Mouse (Mus musculus) CH12.LX (cell line): ENCODE results near the gene Aes. TPM values are rescaled to one million over a fixed set of nuclear protein-coding genes. Genes with fewer than 3 reads are reported as not detected.

Experiments
- DNase-seq: peaks from one replicate; pipeline ENCODE4 v3.0.0-alpha.2; 2013; ENCODE audit errors: extremely low read depth
- H3K27ac ChIP-seq: 2 replicates; pipeline ENCODE4 v1.5.1; 2012; ENCODE audit warnings: low read depth, mild to moderate bottlenecking, control low read depth, moderate library complexity; ENCODE audit not compliant: insufficient read depth
- H3K27me3 ChIP-seq: replicated peaks from 2 replicates; pipeline ENCODE3; 2012; ENCODE audit warnings: inconsistent platforms
- H3K36me3 ChIP-seq, 2 experiments: replicated peaks in 1 of 2; 2 replicates each; pipeline versions ENCODE3 to v1.6.1; 2012; ENCODE audit warnings: inconsistent platforms in 1 of 2, low read length in 1 of 2, mild to moderate bottlenecking in 1 of 2, mixed read lengths in 1 of 2, moderate library complexity in 1 of 2; ENCODE audit not compliant: control insufficient read depth in 1 of 2, insufficient read depth in 1 of 2
- H3K4me1 ChIP-seq, 2 experiments: 2 replicates each; pipeline ENCODE4 v1.6.1; 2012; ENCODE audit warnings: inconsistent platforms in 1 of 2, moderate library complexity in 1 of 2; ENCODE audit not compliant: insufficient read depth in 2 of 2, control insufficient read depth in 1 of 2
- H3K4me2 ChIP-seq: 2 replicates; pipeline ENCODE4 v1.6.1; 2012; ENCODE audit warnings: low read depth, mild to moderate bottlenecking, control low read depth; ENCODE audit not compliant: poor library complexity, insufficient read depth, severe bottlenecking
- H3K4me3 ChIP-seq, 3 experiments: fragments of 150-350 bp in 1 of 3; sonication (generic) in 1 of 3; replicated peaks in 1 of 3; 2 replicates each; pipeline versions ENCODE3 to v1.5.1; 2011 to 2012; ENCODE audit warnings: low read depth in 2 of 3, low read length in 2 of 3, mild to moderate bottlenecking in 2 of 3, moderate library complexity in 2 of 3, control low read depth in 1 of 3, improper control_type of control experiment in 1 of 3, inconsistent platforms in 1 of 3, mixed read lengths in 1 of 3; ENCODE audit not compliant: poor library complexity in 1 of 3
- H3K79me2 ChIP-seq: replicated peaks from 2 replicates; pipeline ENCODE4 v1.6.1; 2012; ENCODE audit warnings: mild to moderate bottlenecking, moderate library complexity; ENCODE audit not compliant: control insufficient read depth, poor library complexity, insufficient read depth, severe bottlenecking; ENCODE audit errors: extremely low read depth
- H3K9ac ChIP-seq: 2 replicates; pipeline ENCODE4 v1.6.1; 2012; ENCODE audit warnings: low read depth, mild to moderate bottlenecking, control low read depth, moderate library complexity; ENCODE audit not compliant: insufficient read depth
- H3K9me3 ChIP-seq: replicated peaks from 2 replicates; pipeline ENCODE3; 2012; ENCODE audit warnings: low read length, inconsistent platforms, mixed read lengths
- BHLHE40 ChIP-seq: IDR thresholded peaks from 2 replicates; pipeline ENCODE4 v1.6.1; 2011; ENCODE audit warnings: mild to moderate bottlenecking, low read depth, low read length, improper control_type of control experiment
- CHD2 ChIP-seq: IDR thresholded peaks from 2 replicates; pipeline ENCODE4 v1.6.1; 2011; ENCODE audit warnings: low read length, improper control_type of control experiment
- CTCF ChIP-seq, 2 experiments: IDR thresholded peaks in 1 of 2; conservative IDR thresholded peaks in 1 of 2; 2 replicates each; pipeline ENCODE4 v1.5.1; 2011 to 2012; ENCODE audit warnings: low read depth in 2 of 2, low read length in 2 of 2, improper control_type of control experiment in 1 of 2, inconsistent platforms in 1 of 2, mild to moderate bottlenecking in 1 of 2, moderate library complexity in 1 of 2
- E2F4 ChIP-seq: IDR thresholded peaks from 2 replicates; pipeline ENCODE4 v1.6.1; 2011; ENCODE audit warnings: low read depth, low read length, improper control_type of control experiment; ENCODE audit not compliant: insufficient replicate concordance
- EP300 ChIP-seq: IDR thresholded peaks from 2 replicates; pipeline ENCODE4 v1.6.1; 2011; ENCODE audit warnings: low read length, improper control_type of control experiment
- ETS1 ChIP-seq: conservative IDR thresholded peaks from 2 replicates; pipeline ENCODE4 v1.6.1; 2012; ENCODE audit warnings: low read depth, mild to moderate bottlenecking, inconsistent platforms, low read length, improper control_type of control experiment, moderate library complexity
- GABPA ChIP-seq: IDR thresholded peaks from 2 replicates; pipeline ENCODE4 v1.6.1; 2012; ENCODE audit warnings: low read depth, low read length, improper control_type of control experiment, inconsistent platforms; ENCODE audit not compliant: insufficient replicate concordance
- HCFC1 ChIP-seq: IDR thresholded peaks from 2 replicates; pipeline ENCODE4 v1.6.1; 2012; ENCODE audit warnings: low read depth, mild to moderate bottlenecking, inconsistent platforms, low read length, improper control_type of control experiment
- IRF4 ChIP-seq: IDR thresholded peaks from 2 replicates; pipeline ENCODE4 v1.6.1; 2014; ENCODE audit warnings: low read depth, mild to moderate bottlenecking, inconsistent platforms, low read length, improper control_type of control experiment
- KAT2A ChIP-seq: IDR thresholded peaks from 2 replicates; pipeline ENCODE4 v1.6.1; 2012; ENCODE audit warnings: low read length, improper control_type of control experiment, inconsistent platforms; ENCODE audit not compliant: insufficient replicate concordance
- MAFK ChIP-seq: IDR thresholded peaks from 2 replicates; pipeline ENCODE4 v1.6.1; 2011; ENCODE audit warnings: low read length, improper control_type of control experiment; ENCODE audit not compliant: insufficient replicate concordance
- MAX ChIP-seq: IDR thresholded peaks from 2 replicates; pipeline ENCODE4 v1.6.1; 2011; ENCODE audit warnings: low read length, improper control_type of control experiment
- MAZ ChIP-seq: IDR thresholded peaks from 2 replicates; pipeline ENCODE4 v1.6.1; 2012; ENCODE audit warnings: low read depth, mild to moderate bottlenecking, inconsistent platforms, low read length, improper control_type of control experiment, moderate library complexity
- MEF2A ChIP-seq: IDR thresholded peaks from 2 replicates; pipeline ENCODE4 v1.6.1; 2014; ENCODE audit warnings: low read depth, mild to moderate bottlenecking, inconsistent platforms, low read length, improper control_type of control experiment, borderline replicate concordance
- MXI1 ChIP-seq: IDR thresholded peaks from 2 replicates; pipeline ENCODE4 v1.6.1; 2011; ENCODE audit warnings: mild to moderate bottlenecking, low read depth, low read length, improper control_type of control experiment
- MYC ChIP-seq: IDR thresholded peaks from 2 replicates; pipeline ENCODE4 v1.6.1; 2011; ENCODE audit warnings: low read depth, mild to moderate bottlenecking, improper control_type of control experiment, low read length
- NRF1 ChIP-seq: IDR thresholded peaks from 2 replicates; pipeline ENCODE4 v1.6.1; 2014; ENCODE audit warnings: low read depth, mild to moderate bottlenecking, inconsistent platforms, low read length, improper control_type of control experiment, moderate library complexity
- POLR2A ChIP-seq: IDR thresholded peaks from 2 replicates; pipeline ENCODE4 v1.6.1; 2011; ENCODE audit warnings: low read depth, mild to moderate bottlenecking, improper control_type of control experiment, low read length
- POLR2AphosphoS2 ChIP-seq: IDR thresholded peaks from 2 replicates; pipeline ENCODE4 v1.6.1; 2011; ENCODE audit warnings: low read depth, low read length, improper control_type of control experiment
- RAD21 ChIP-seq: IDR thresholded peaks from 2 replicates; pipeline ENCODE4 v1.6.1; 2011; ENCODE audit warnings: low read depth, mild to moderate bottlenecking, low read length, improper control_type of control experiment, moderate library complexity
- RCOR1 ChIP-seq: conservative IDR thresholded peaks from 2 replicates; pipeline ENCODE4 v1.6.1; 2012; ENCODE audit warnings: low read depth, mild to moderate bottlenecking, inconsistent platforms, low read length, improper control_type of control experiment
- SIN3A ChIP-seq: IDR thresholded peaks from 2 replicates; pipeline ENCODE4 v1.6.1; 2012; ENCODE audit warnings: low read length, improper control_type of control experiment, inconsistent platforms
- SMC3 ChIP-seq: IDR thresholded peaks from 2 replicates; pipeline ENCODE4 v1.6.1; 2011; ENCODE audit warnings: low read depth, low read length, improper control_type of control experiment
- TBP ChIP-seq: conservative IDR thresholded peaks from 2 replicates; pipeline ENCODE4 v1.6.1; 2011; ENCODE audit warnings: low read depth, low read length, improper control_type of control experiment
- TCF12 ChIP-seq: IDR thresholded peaks from 2 replicates; pipeline ENCODE4 v1.6.1; 2014; ENCODE audit warnings: low read depth, mild to moderate bottlenecking, inconsistent platforms, low read length, improper control_type of control experiment
- UBTF ChIP-seq: IDR thresholded peaks from 2 replicates; pipeline ENCODE4 v1.6.1; 2012; ENCODE audit warnings: low read depth, mild to moderate bottlenecking, inconsistent platforms, low read length, improper control_type of control experiment, moderate library complexity
- USF1 ChIP-seq: IDR thresholded peaks from 2 replicates; pipeline ENCODE4 v1.6.1; 2014; ENCODE audit warnings: low read depth, mild to moderate bottlenecking, inconsistent platforms, low read length, improper control_type of control experiment
- USF2 ChIP-seq: conservative IDR thresholded peaks from 2 replicates; pipeline ENCODE4 v1.6.1; 2011; ENCODE audit warnings: low read depth, low read length, improper control_type of control experiment
- ZC3H11A ChIP-seq: IDR thresholded peaks from 2 replicates; pipeline ENCODE4 v1.6.1; 2012; ENCODE audit warnings: low read depth, mild to moderate bottlenecking, inconsistent platforms, low read length, improper control_type of control experiment
- ZKSCAN1 ChIP-seq: IDR thresholded peaks from 2 replicates; pipeline ENCODE4 v1.6.1; 2012; ENCODE audit warnings: low read depth, inconsistent platforms, low read length, improper control_type of control experiment, borderline replicate concordance
- ZMIZ1 ChIP-seq: IDR thresholded peaks from 2 replicates; pipeline ENCODE4 v1.6.1; 2012; ENCODE audit warnings: low read depth, mild to moderate bottlenecking, inconsistent platforms, low read length, improper control_type of control experiment
- ZNF384 ChIP-seq: IDR thresholded peaks from 2 replicates; pipeline ENCODE4 v1.6.1; 2012; ENCODE audit warnings: low read depth, low read length, improper control_type of control experiment, inconsistent platforms
- dilution Hi-C: fragments of 300-500 bp; cut with MboI; formaldehyde crosslinking; loops from 2 replicates; pipeline ENCODE4 v1.14.3; 2020; ENCODE audit warnings: low sequenced_read_pairs; ENCODE audit not compliant: extremely low pct_unique_long_range_greater_than_20kb, extremely low pct_ligation_motif_present
- in situ Hi-C: fragments of 300-500 bp; cut with MboI; formaldehyde crosslinking; loops from 3 replicates; pipeline ENCODE4 v1.14.3; 2019; ENCODE audit warnings: low sequenced_read_pairs, low pct_ligation_motif_present, low pct_unique_long_range_greater_than_20kb, mixed read lengths
- polyA plus RNA-seq: library from polyadenylated mRNA; unstranded; fragments of >175 nt; gene quantifications from 2 replicates; pipeline ENCODE4 v1.2.1, GENCODE M21; 2012; ENCODE audit warnings: low read depth; ENCODE audit not compliant: insufficient read length
- total RNA-seq, 2 experiments: library from RNA; depleted of rRNA; stranded (reverse); fragments of 300-350 nt in 1 of 2; fragments of >200 nt in 1 of 2; gene quantifications; 2 replicates each; pipeline ENCODE4 v1.2.3; 2012 to 2014

The Aes gene
- total and polyA plus RNA-seq, 3 experiments: 11.5 to 114 (median 25.1) TPM

DNA sequence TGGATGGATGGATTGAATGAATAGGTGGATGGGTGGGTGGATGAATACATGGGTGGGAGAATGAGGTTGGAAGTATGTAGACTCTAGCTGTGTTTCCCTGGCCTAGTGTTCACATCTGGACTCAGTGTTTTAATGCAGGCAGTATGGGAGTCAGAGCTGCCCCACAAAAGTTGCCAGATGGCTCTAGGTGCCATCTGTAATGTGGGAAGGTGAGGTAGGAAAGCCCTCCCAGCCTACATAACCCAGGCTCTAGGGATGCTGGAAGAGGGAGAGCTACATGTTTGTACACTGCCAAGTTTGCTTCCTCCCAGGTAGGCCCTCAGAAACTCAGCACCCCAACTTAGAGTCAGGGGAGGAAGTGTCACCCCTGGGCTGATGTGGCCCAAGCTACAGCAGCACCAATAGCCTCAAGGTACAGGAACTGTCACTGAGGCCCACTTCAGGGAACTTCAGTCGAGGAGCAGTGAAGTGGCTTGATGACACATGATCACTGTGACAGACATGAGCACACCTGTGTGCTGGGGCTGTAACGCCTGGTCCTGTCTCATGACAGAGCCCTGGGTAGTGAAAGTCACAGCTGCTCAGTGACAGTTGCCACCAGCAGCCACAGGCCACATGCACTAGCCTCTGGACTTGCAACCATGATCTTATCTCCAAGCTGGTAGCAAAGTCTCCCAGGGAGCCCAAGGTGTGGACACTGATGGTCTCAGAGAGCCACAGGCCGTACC is 20.8 kb upstream of the Aes start:
- in situ Hi-C loops (no loop called here), dilution Hi-C loops (no loop called here)
- H3K27ac ChIP-seq: no peak overlapping the region

DNA sequence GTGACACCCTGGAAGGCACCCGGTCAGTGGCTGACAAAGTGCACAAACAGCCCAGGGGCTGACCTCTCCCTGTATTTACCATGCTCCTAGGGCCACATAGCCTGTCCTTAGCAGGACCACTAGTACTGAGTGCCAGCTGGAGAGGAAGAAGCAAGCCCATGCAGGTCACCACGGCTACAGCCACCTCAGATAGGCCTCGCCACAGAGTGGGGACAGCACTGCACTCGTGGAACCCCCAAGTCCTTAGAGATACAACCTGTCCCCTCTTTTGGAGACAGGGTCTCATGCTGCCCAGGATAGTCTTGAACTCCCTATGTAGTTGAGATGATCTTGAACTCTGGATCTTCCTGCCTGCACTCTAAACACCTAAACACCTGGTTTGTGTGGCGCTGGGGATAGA is 17.9 kb upstream of the Aes start:
- TF ChIP-seq USF2 (no peak), POLR2A (no peak), RAD21 (no peak), NRF1 (no peak), USF1 (no peak), IRF4 (no peak), SMC3 (no peak), UBTF (no peak), MAFK (no peak), TBP (no peak), ZNF384 (no peak), EP300 (no peak), RCOR1 (no peak), ZC3H11A (no peak), CHD2 (no peak), MXI1 (no peak), MAZ (no peak), E2F4 (no peak), ZMIZ1 (no peak)
- Histone ChIP-seq H3K4me3 (no peak overlapping the region), H3K4me2 (no peak overlapping the region), H3K27me3 (no peaks in the 10 kb centered on the region), H3K9me3 (no peaks in the 10 kb centered on the region), H3K79me2 (peaks cover 12% of the 10 kb centered on the region), H3K27ac (no peak overlapping the region), H3K4me1 (peaks cover 12 to 72% of the 10 kb centered on the region in 2 experiments; a peak in 3 of 4 replicates), H3K36me3 (peaks cover 5 to 63% of the 10 kb centered on the region in 2 experiments), H3K9ac (no peak overlapping the region)
- in situ Hi-C loops: no loop called here
- no peak for DNase-seq
- dilution Hi-C loops: no loop called here

More for the DNA sequence above, 20.8 kb upstream of the Aes start:
- 0 out of 2 replicates have a peak, but pooled peaks cover 2% of the 10 kb centered on the region for H3K79me2 ChIP-seq
- no peak overlapping the region for H3K9ac ChIP-seq
- H3K36me3 ChIP-seq: peaks cover 8 to 90% of the 10 kb centered on the region in 2 experiments
- H3K4me3 ChIP-seq: no peak overlapping the region
- no peaks in the 10 kb centered on the region for H3K27me3 ChIP-seq
- H3K9me3 ChIP-seq: no peaks in the 10 kb centered on the region
- peaks cover 12 to 72% of the 10 kb centered on the region in 2 experiments for H3K4me1 ChIP-seq
- DNase-seq: peak; percentile 44
- no peak overlapping the region for H3K4me2 ChIP-seq
- TF ChIP-seq UBTF (no peak), RCOR1 (no peak), EP300 (peak; percentile 45; the same call in 1 of the 2 replicates), MAX (peak; percentile 23; the same call in 1 of the 2 replicates), USF1 (no peak), ZNF384 (no peak), ETS1 (peak; percentile 45; the same call in 1 of the 2 replicates), MXI1 (peak; percentile 56; the same call in 1 of the 2 replicates), IRF4 (peak; percentile 16; the same call in 1 of the 2 replicates), POLR2AphosphoS2 (no peak), MEF2A (no peak), TCF12 (peak; percentile 76), E2F4 (no peak), BHLHE40 (peak; percentile 50), GABPA (no peak), SIN3A (0 out of 2 replicates have a peak, but pooled peaks have one; percentile 32), ZMIZ1 (no peak), SMC3 (no peak), HCFC1 (no peak), TBP (no peak), NRF1 (no peak), MYC (no peak), ZC3H11A (no peak), CTCF (conservative IDR thresholded peaks at IDR 0.05 in 1 of 2, IDR thresholded peaks at IDR 0.05 in 1 of 2; ENCODE audit: low read depth in 2 of 2, low read length in 2 of 2) (no peak), USF2 (no peak), KAT2A (no peak), ZKSCAN1 (no peak)
